Mouse (Mus musculus) heart, adult 2 months (tissue): Measurements from ENCODE around the gene Ttc9.

ENCODE experiments used
- CTCF ChIP-seq: fragments of 200-600 bp; IDR thresholded peaks from 2 replicates; pipeline ENCODE4 v1.8.1; 2022; ENCODE audit warnings: antibody characterized with exemption, mild to moderate bottlenecking, moderate library complexity
- POLR2A ChIP-seq: fragments of 200-500 bp; IDR thresholded peaks from 2 replicates; pipeline ENCODE4 v1.6.1; 2011; ENCODE audit warnings: mild to moderate bottlenecking, low read depth, low read length, control low read depth; ENCODE audit not compliant: insufficient read depth

- TF ChIP-seq CTCF, result no peak
- no peak for TF ChIP-seq POLR2A
These were observed 60.2 kb downstream of the Ttc9 start for GRCm38 (mm10) chr12:81691177-81691730.
